Mouse (Mus musculus): ENCODE results near the gene Gcn1l1.
A peak's percentile ranks its signal among the peaks of the same experiment; 100 is the strongest.

Gcn1l1 gene

DNA sequence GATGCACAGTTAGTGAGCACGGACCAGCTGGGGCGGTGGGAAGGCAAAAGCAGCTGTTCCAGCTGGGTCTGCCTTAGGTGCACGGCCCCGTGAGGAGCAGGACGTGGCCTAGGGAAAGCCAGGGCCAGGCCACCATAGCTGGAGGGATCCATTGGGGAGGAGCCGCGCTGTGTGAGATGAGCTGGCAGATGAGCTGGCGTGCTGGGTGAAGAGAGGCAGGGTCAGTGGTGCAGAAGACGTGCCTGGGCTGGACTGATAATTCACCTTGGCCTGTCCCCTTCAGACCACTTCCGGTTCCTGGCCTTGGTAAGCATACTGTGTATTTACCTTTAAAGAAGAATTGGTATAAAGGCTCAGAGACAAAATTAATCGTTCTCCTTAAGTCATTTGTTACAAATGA, 46.5 kb downstream of the Gcn1l1 start:
- no peak for DNase-seq (ENCODE audit: low spot score in 2 of 2)

DNA sequence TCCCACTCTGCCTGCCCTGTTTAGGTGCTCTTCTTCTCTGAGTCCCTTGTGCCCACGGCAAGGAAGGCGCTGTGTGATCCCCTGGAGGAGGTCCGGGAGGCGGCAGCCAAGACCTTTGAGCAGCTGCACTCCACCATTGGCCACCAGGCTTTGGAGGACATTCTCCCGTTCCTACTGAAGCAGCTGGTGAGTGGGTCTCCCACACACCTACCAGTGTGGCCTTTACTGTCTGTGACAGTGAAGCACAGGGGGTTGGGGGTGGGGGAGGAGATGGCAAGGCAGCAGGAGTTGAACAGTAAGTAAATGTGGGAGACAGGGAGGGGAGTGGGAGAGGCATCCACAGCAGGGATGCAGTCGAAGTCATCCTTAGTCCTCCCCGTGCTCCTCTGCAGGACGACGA, 48.3 kb downstream of the Gcn1l1 start:
- DNase-seq (ENCODE audit: low spot score in 2 of 2): peak; percentile 50 to 51

DNA sequence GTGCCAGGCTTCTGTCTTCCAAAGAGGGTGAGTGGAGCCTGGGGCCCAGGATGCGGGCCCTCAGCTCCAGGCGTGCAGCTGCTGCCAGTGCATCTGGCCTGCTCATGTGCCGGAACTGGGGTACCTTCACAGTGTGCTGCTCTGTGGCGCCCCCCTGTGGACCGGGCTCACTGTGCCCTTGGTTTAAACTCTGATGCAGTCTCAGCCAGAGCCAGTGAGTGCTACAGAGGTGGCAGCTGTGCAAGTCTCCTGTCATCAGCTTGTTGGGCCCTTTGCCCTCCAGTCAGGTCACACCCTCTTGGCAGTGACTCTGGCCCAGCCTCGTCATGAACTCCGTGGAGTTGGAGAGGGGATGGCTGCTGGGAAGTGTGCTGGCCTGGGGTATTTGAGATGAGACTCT, 49.9 kb downstream of the Gcn1l1 start:
- DNase-seq (ENCODE audit: low spot score in 2 of 2): no peak

DNA sequence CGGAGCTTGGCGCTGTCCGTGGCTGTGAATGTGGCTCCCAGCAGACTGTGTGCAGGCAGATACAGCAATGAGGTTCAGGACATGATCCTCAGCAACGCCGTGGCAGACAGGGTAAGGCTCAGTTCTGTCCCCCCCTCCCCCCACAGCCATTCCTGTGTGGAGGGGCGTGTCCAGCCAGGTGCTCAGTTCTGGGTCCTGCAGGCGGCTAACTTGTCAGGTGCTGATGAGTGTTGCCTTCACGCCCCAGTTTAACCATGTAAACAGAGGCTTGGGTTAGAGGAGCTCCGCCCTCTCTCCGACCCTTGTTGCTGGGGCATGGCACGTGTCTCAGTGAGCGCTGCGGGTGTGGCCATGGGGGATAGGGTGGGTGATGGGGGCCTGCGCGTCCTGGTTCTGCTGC, 54.6 kb downstream of the Gcn1l1 start:
- DNase-seq (ENCODE audit: low spot score in 2 of 2): no peak

DNA sequence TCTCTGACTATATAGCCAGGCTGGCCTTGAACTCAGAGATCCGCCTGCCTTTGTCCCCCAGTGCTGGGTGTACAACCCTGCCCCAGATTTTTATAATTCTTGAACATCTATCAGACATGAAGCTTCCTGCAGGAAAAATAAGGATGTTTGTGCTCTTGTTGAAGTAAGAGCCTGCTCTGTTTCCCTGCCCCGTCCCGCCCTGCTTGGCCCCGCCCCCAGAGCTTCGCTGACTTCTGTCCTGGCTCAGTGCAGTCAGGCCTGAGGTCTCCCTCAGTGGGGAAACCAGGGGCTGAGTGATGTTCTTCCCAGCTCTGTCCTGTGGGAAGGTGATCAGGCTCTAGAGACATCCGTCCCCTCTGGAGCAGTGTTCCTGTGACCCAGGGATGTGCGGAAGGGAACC, 57.6 kb downstream of the Gcn1l1 start:
- no peak for DNase-seq (ENCODE audit: low spot score in 2 of 2)

DNA sequence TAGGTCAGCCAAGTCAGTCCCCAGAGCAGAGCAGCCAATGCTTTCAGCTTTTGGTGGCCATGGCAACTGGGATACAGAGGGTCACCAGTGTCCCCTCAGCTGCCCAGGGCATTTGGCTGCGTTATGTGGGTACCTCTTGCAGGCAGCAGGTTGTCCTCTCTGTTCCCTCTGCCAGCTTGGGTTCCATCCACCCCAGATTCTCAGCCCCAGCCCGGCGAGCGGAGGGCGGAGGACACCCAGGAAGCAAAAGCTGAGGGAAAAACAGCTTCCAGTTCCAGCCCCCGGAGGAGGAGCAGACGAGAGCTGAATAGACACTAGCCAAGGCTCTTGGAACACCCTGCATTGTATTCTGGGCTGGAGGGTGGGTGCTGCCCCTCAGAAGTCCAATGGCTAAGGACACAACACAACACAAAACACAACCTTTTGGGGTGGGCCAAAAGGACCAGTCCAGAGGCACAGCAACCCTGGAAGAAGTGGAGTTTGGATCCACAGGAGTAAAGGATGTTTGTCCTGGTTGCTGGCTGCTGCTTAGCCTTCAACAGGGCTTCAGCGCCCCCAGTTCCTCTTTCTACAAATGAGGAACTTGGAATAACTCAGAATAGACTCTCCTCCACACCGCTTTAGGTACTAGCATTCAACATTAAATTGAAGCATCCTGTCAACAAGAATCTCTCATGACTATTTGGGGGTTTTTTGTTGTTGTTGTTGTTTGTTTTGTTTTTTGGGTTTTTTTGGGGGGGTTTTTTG, 58.8 kb downstream of the Gcn1l1 start:
- peak in 1 of 2 experiments; percentile 46 for DNase-seq (ENCODE audit: low spot score in 2 of 2)

DNA sequence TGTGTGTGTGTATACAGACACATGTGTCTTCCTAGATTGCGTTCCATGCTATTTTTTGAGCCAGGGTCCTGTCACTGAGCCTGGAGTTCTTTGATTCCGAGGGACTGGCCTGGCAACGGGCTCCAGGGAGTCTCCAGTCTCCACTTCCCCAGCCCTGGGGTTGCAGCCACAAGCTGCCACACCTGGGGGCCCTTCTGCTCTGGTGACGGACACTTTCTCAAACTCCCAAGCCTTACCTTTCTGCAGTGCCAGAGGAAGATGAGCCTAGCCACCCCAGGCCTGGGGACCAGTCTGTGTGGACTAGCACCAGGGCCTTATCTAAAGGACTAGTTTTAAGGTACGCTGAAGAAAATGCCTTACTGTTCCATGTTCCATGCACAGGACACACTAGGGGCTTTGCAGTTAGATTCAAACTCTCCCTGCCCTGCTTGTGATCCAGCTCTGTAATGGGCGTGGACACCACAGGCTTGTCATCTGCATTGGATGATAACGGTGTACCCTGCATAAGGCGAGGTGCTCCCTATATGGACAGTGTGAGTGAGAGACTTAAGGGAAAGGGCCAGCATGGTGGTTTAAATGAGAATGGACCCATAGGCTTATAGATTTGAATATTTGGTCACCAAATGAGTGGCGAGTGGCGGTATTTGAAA, 61.3 kb downstream of the Gcn1l1 start:
- no peak for DNase-seq (ENCODE audit: low spot score in 2 of 2)

DNA sequence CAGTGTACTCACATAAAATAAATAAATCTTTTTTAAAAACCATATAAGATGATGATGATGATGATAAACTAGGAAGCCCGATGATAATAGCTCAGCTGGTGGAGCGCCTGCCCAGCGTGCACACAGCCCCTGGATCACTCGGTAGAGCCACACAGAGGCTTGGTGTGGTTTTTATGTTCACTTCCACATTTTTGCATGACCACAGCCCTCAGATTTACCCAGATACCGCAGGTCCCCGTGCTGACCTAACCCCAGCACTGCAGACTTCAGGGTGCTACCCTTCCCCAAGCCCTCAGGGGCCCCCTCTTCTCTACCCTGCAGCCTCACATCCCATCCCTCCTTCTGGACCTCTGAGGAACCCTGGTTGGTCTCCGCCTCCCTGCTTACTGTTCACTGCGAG, 63.0 kb downstream of the Gcn1l1 start:
- DNase-seq (ENCODE audit: low spot score in 2 of 2): no peak

DNA sequence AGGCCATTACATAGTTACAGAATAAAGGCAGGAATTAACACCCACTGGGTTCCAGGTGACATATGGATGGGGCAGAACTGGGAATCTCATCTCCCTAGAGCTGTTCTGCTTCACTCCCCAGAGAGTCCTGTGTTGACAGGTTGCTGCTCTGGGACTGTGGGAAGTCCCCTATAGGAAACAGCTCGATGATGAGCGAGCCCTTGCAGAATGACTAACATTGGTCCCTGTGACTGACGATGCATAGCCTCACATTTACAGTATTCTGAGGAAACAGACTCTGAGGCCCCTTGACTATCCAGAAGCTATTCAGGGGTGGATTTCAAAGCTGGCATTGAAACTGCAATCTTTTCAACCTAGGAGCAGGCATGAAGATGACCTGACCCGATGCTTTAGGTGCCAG, 64.6 kb downstream of the Gcn1l1 start:
- no peak for DNase-seq (ENCODE audit: low spot score in 2 of 2)

DNA sequence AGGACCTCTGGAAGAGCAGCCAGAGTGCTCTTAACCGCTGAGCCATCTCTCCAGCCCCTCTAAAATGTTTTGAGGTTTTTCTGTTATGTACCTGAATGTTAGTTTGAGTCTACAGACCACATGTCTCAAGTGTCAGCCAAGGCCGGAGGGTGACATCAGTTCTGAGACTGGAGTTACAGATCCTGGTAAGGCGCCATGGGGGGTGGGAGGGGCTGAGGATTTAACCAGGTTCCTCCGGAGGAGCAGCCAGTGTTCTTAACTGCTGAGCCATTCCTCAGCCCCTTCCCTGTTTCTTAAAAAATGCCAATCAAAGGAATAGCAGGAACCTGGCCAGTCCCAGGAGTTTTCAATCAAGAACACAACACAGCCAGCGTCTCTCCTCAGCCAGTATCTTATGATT, 65.2 kb downstream of the Gcn1l1 start:
- DNase-seq (ENCODE audit: low spot score in 2 of 2): no peak

DNA sequence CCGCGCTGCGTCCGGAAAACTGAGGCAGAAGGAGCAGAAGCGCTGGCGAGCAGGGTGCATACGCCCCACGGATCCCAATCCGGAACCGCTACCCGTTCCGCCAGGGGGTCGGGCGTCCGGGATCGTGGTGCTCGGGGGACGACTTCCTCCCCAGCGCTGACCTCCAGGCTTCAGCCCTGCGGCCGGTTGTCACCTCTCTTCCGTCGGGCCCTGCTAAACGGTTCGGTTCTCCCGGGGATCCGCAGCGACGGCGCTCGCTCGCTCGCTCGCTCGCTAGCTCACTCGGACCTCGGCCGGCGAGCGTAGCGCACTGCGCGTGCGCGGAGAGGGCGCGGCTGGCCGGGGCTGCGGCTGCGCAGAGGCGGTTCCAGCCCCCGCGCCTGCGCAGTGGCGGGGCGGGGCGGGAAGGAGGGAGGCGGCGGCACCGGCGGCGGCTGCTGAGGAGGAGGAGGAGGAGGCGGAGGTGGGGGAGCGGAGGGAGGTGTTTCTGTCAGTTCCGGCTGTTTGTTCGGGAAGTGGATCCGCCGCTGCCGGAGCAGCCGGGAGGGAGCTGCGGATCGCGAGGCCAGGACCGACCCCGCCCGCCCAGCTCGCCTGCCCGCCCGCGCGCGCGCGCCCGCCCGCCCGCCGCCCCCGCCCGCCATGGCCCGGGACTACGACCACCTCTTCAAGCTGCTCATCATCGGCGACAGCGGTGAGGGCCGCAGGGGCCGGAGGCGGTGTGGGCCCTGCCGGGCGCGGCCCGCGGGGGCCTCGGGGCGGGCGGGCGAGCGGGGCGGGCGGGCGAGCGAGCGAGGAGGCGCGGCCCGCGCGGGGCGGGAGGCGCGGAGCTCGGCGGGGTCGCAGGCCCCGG, 66.7 kb downstream of the Gcn1l1 start, which contains the start of gene Rab35:
Gene Rab35 (plus strand): TSS at position 404 of the 853 bp plus-strand sequence.
- DNase-seq (ENCODE audit: low spot score in 2 of 2): peak; percentile 84 to 89

DNA sequence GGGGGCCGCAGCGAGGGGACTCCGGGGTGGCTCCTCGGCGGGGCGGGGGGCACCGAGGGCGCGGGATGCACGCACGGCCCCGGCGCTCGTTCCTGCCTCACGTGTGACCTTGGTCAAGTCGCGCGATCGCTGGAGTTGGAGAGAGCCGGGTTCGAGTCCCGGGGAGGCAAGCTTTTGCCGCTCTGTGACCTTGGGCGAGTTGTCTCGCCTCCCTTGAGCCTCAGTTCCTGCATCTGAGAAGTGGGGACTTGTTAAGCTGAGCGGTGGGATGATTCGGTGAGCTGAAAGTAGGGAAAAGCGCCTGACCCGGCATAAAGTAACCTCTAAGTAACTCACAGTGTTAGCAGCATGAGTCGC, 67.3 kb downstream of the Gcn1l1 start:
- no peak for DNase-seq (ENCODE audit: low spot score in 2 of 2)

DNA sequence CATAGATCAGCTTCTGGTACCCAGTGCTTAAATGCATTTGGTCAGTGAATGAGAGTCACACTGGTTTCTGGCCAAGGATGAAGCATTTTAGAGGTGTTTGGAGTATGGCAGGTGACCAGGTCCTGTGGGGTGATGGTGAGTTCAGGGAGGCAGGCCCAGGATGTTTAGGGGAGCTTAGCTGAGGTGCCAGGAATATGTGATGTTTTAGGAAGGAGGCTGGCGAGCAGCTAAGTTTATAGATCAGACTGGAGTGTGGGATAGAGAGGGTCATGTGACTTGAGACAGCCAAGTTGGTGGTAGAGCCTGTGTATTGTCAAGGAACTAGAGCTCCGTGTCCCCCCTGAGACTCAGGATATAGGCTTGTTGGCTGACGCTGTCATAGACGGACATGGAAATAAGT, 68.0 kb downstream of the Gcn1l1 start:
- DNase-seq (ENCODE audit: low spot score in 2 of 2): no peak

DNA sequence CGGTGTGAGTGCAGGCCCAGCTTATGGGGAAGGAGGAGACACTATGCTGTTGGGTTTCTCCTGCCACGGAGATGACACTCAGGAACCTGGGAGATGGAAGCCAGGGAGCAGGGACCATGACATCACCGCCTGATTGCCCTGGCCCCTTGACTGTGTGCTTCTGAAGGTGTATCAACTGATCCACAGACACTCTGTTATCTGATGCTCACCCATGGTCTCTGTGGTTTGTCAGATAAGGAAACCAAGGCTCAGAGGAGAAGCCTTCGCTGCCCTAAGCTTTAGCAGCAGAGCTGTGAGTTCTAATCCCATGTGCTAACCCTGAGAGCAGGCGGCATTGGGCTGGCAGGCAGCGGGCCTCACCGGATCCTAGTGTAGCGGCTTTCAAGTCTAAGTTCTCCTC, 69.0 kb downstream of the Gcn1l1 start:
- DNase-seq (ENCODE audit: low spot score in 2 of 2): no peak

DNA sequence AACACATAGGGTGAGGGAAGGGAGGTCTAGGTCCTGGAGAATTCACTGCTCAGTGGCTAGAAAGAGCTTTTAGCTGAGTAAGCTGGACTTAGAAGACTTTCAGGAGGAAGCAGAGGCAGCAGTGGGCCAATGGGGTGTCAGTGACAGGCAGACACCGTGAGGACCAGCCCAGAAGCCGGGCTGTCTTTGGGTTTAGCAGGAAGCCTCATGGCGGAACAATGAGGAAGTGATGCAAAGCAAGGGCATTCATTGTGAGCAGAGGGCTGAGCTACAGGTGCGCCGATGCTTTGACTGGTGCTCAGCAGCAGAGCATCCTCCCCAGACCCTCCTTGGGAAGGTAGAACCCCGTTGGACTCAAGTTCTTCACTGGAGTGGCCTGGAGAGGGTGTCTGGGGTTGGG, 70.5 kb downstream of the Gcn1l1 start:
- no peak for DNase-seq (ENCODE audit: low spot score in 2 of 2)

DNA sequence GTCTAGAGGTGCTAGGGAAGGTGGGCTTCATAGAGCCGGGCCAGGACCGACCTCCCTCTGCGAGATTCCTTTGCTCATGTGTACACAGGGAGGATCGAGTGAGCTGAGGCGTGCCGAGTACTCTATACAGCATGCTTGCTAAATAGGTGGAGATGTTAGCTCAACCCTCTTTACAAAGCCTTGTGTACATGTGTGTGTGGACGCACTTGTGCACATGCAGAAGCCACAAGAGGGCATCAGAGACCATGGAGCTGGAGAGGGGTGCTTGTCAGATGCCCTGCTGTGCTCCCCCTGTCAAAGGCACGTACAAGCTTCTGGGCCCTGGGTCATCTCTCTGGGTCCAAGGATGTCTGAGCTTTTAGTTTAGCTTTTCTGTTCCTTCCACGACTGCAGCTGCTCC, 79.1 kb downstream of the Gcn1l1 start:
- DNase-seq (ENCODE audit: low spot score in 2 of 2): no peak

DNA sequence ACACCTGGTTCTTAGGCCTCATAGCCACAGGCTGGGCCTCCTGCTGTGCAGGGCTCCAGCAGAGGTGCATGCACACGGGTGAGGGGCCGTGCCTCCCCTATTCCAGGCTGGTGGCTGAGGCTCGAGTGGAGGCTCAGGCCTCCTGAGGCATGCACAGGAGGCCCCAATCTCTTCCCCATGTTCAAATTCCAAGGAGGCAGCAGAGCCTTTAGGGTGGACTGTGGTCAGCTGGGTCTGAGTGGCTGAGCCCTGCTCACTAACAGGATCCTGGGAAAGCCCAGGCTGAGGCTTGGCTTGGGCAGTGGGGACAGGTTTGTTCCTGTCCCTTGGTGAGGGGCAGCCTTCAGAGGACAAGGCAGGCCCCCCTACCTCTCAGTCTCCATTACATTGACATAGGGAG, 83.8 kb downstream of the Gcn1l1 start:
- DNase-seq (ENCODE audit: low spot score in 2 of 2): no peak

DNA sequence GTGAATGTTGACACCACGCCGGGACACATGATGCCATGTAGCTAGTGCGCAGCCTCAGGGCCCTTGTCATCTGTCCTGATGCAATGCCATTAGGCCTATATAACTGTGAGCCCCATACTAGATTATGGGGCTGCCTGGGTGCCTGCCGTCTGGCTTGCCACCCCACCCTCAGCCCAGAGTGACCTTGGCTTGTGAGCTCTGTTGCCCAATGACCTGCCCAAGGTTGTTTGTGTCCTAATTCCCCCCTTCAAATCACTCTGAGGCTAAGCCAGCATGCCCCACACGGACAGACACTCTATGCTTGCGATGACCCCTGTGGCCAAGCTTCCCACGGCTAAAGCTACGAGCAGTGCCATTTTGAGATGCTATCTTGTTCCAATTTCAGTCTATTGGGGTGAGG, 84.6 kb downstream of the Gcn1l1 start:
- DNase-seq (ENCODE audit: low spot score in 2 of 2): no peak

DNA sequence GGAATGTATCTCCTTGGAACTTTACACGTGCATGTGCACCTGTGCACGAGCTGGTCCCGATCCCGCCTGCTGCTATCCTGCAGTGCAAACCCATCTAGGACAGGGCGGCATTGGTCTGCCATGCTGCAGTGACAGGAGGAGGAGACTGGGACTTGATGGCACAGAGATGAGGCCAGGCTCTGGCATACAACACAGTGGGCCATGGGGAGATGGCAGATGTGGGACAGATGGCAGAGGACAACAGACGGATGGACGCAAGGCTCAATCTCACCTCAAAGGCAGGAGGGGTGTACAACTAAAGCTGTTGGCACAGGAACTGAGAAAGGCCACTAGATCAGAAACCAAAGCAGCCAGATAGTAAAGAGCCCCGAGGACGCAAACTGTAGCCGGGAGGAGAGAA, 85.8 kb downstream of the Gcn1l1 start:
- no peak for DNase-seq (ENCODE audit: low spot score in 2 of 2)

DNA sequence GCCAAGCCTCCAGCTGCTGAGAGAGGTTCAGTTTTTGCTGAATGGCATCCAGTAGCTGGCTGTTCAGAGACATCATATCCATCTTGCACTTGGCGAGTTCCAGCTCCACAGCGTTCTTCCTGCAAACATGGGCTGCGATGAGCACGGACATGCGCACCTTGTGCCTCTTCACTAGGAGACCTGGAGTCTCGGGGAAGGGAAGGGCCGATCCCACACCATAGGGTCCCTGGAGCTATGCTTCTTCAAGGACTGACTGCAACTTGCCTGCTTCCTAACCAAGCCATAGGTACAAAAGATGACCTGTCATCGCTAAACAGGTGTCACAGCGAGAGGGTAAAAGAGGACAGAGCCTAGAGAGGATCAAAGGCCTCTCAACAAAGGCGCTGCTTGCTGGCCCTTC, 86.8 kb downstream of the Gcn1l1 start:
- no peak for DNase-seq (ENCODE audit: low spot score in 2 of 2)

DNA sequence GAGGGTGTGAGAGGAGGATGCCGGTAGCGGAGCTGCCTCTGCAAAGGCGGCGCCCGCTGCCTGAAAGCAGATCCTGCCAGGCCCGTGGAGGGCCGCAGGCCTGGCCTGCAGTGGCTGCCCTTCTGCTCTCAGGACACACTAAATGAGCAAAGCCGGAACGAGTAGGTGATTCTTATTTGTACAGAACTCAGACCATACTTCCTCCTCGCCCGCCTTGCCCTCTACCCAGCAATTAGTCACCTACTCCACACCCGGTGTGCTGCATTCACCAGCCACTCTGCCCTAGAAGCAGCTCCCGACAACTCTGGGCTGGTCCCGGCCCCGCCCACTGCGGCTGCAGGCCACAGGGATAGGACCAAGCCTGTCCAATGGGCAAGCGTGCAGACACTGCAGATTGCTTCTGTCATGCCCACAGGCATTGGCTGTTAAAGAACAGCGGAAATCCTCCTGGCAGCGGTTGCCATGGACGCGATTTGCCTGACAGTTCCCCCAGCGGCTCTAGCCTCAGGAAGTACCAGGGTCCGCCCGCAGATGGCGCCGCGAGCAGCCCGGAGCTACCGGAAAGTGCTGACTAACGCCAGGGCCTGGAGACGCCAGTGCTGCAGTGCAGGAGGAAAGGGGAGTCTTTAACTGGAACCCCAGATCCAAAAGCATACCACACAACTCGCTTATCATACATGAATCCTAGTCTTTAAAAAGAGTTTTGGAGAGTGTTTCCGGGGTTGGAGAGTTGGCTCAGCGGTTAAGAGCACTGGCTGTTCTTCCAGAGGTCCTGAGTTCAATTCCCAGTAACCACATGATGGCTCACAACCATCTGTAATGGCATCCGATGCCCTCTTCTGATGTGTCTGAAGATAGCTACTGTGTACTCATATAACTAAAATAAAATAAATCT, 87.9 kb downstream of the Gcn1l1 start:
- peak; percentile 100 for DNase-seq (ENCODE audit: low spot score in 2 of 2)

DNA sequence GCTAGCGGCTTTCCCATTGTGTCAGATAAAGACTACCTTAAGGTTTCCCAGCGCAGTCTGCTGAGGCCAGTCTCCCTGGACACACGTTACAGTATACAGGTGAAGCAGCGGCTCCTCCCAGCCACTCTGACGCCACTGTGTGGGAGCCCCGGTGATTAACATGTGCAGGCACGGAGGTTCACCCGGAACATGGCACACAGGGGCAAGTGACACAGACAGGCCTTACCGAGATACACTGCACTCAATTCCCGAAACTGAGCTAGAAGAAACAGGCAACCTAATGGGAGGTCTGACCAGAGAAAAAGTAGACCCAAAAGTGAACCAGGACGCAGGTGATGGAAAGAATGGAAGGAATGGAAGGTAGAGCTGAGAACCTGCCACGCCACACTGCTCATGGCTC, 88.7 kb downstream of the Gcn1l1 start:
- DNase-seq (ENCODE audit: low spot score in 2 of 2): no peak

All from right cerebral cortex, adult 2 months (tissue).